Mouse (Mus musculus) fat pad, adult 2 months (tissue): ENCODE results near the gene BC025920.
"Not testable (repeated sequence)": the region's sequence is repeated elsewhere in the genome, so short reads cannot be mapped to it uniquely, and the experiment has no call there.

Source experiments
- DNase-seq: peaks from one replicate; pipeline ENCODE4 v3.0.0-alpha.2; 2011; ENCODE audit warnings: low read depth, low spot score; ENCODE audit errors: extremely low read depth

Gene BC025920

GRCm38 (mm10) chr10:81641978-81642647 lies 36.0 kb downstream of the BC025920 start:
- DNase-seq, result no peak

GRCm38 (mm10) chr10:81642648-81643448 lies 36.8 kb downstream of the BC025920 start:
- DNase-seq, result no peak

GRCm38 (mm10) chr10:81643449-81644055 lies 37.5 kb downstream of the BC025920 start:
- no peak for DNase-seq

- DNase-seq, result no peak
Observed at GRCm38 (mm10) chr10:81644162-81644561, 38.1 kb downstream of the BC025920 start.

- no peak for DNase-seq
Observed at GRCm38 (mm10) chr10:81644716-81645115, 38.6 kb downstream of the BC025920 start.

GRCm38 (mm10) chr10:81645391-81645790 lies 39.3 kb downstream of the BC025920 start:
- no peak for DNase-seq

- DNase-seq, result no peak
Observed at GRCm38 (mm10) chr10:81646015-81646555, 40.0 kb downstream of the BC025920 start.

GRCm38 (mm10) chr10:81648803-81649775 lies 43.0 kb downstream of the BC025920 start, which contains the start of gene Gm10778:
TSS of gene Gm10778 (plus strand) at chr10:81649059.
- not testable (repeated sequence) for DNase-seq

- no peak for DNase-seq
Observed at GRCm38 (mm10) chr10:81655178-81655577, 49.1 kb downstream of the BC025920 start.

- no peak for DNase-seq
Observed at GRCm38 (mm10) chr10:81656174-81656573, 50.1 kb downstream of the BC025920 start.
